Mouse (Mus musculus) G1E (cell line): Measurements from ENCODE around the gene Pelo. TPM values are rescaled to one million over a fixed set of nuclear protein-coding genes. Genes with fewer than 3 reads are reported as not detected.

Source experiments
- ATAC-seq: 2 replicates; pipeline ENCODE4 v1.8.0; 2016; ENCODE audit warnings: mild to moderate bottlenecking; ENCODE audit not compliant: insufficient number of reproducible peaks, poor library complexity, low FRiP score, severe bottlenecking; ENCODE audit errors: extremely low read depth
- DNase-seq: peaks from one replicate; pipeline ENCODE4 v3.0.0; 2012; ENCODE audit warnings: low spot score
- H3K27me3 ChIP-seq: 2 replicates; pipeline ENCODE4 v1.6.1; 2012; ENCODE audit warnings: mild to moderate bottlenecking, low read length, inconsistent platforms; ENCODE audit not compliant: insufficient read depth
- H3K36me3 ChIP-seq: replicated peaks from 2 replicates; pipeline ENCODE3; 2012; ENCODE audit warnings: mild to moderate bottlenecking, inconsistent platforms
- H3K4me1 ChIP-seq: 2 replicates; pipeline ENCODE4 v1.6.1; 2012; ENCODE audit warnings: low read depth, low read length, inconsistent platforms, mixed read lengths; ENCODE audit not compliant: insufficient read depth
- H3K4me3 ChIP-seq: 2 replicates; pipeline ENCODE4 v1.5.1; 2012; ENCODE audit warnings: low read depth, mild to moderate bottlenecking, inconsistent platforms, low read length, moderate library complexity, mixed read lengths
- H3K9me3 ChIP-seq: replicated peaks from 2 replicates; pipeline ENCODE4 v1.6.1; 2012; ENCODE audit warnings: inconsistent platforms
- CTCF ChIP-seq: IDR thresholded peaks from 2 replicates; pipeline ENCODE4 v1.5.1; 2012; ENCODE audit warnings: low read depth, low read length, inconsistent platforms, mixed read lengths
- GATA1 ChIP-seq: IDR thresholded peaks from 2 replicates; pipeline ENCODE4 v1.6.1; 2012; ENCODE audit warnings: borderline replicate concordance, low read length, inconsistent platforms, mixed read lengths
- GATA2 ChIP-seq: IDR thresholded peaks from 2 replicates; pipeline ENCODE4 v1.6.1; 2012; ENCODE audit warnings: low read depth, low read length, inconsistent platforms, borderline replicate concordance
- POLR2AphosphoS5 ChIP-seq: IDR thresholded peaks from 2 replicates; pipeline ENCODE4 v1.6.1; 2012; ENCODE audit warnings: low read depth, low read length, inconsistent platforms; ENCODE audit not compliant: insufficient replicate concordance
- TAL1 ChIP-seq: conservative IDR thresholded peaks from 2 replicates; pipeline ENCODE4 v1.6.1; 2012; ENCODE audit warnings: low read depth, low read length, inconsistent platforms, mixed read lengths
- polyA plus RNA-seq: library from polyadenylated mRNA; stranded (reverse); fragments of >175 nt; gene quantifications from 2 replicates; pipeline ENCODE4 v1.2.3, GENCODE M21; 2012
- total RNA-seq, 2 experiments: library from RNA; stranded (forward) in 1 of 2; stranded (reverse) in 1 of 2; fragments of 200-1000 nt in 1 of 2; fragments of >200 nt in 1 of 2; fragmentation: Nextera tagmentation in 1 of 2; gene quantifications; 2 replicates each; pipeline ENCODE4 v1.2.3; 2014 to 2017

Gene Pelo
- total and polyA plus RNA-seq, 3 experiments: 7.9 to 27.9 (median 13.3) TPM

DNA sequence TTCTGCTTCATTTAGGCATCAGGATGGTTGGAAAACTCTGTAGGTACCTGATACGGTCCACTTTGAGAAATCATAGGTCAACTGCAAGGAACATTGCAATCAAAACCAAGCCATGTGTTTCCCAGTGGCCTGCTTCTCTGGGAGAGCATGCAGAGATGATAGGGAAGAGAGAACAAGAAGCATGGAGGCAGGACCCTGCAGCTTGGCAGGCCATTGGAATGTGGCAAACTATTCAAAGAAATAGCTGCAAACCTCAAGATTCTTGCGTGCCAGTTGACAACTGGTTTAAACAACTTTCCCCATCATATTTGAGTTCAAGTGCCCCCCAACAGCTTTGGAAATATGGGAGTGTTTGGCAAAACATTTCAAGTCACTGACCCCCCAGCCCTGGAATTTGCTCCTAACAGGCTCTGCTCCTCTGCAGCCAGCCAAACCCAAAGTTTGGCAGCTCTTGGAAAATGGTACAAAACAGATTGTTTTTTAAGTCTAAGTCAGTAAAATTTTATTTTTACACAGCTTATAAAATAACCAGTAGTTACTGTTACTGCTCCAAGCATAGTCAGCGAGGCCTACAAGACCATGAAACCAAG lies 9.9 kb downstream of the Pelo start:
- no peaks in the 10 kb centered on the region for H3K36me3 ChIP-seq
- no peak for DNase-seq
- no peak for ATAC-seq
- H3K4me3 ChIP-seq: no peak overlapping the region
- peaks cover 10% of the 10 kb centered on the region for H3K27me3 ChIP-seq
- H3K9me3 ChIP-seq: no peaks in the 10 kb centered on the region
- TF ChIP-seq TAL1 (no peak), GATA1 (no peak), POLR2AphosphoS5 (no peak), GATA2 (no peak), CTCF (no peak)
- no peaks in the 10 kb centered on the region for H3K4me1 ChIP-seq

DNA sequence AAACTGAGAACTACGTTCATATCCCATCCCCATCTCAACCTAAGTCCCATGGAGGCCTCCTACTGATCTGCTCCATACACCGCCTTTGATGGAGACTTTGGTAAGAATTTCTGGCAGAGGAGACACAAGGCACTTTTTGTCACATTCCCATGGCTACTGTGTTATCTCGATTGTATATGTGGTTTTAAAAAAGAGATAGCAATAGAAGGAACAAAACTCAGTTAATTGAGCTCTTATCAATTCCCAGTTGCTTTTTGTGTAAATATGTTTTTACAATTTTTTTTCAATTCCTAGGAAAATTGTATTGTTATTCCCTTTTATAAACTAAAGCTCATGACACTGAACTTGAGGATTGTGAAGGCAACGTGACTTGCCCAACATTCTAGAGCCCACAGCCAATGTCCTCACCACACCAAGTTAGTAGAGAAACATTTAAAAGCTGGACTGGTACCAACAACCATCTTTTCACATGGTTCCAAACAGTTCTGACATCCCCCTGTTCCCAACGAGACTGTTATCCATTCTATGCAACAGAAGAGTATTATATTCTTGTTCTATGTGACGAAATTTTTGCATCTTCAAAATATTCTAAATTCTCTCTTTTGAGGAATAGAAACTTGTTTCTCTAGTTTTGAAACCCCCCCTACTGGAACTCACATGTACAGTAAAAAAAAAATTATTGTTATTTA lies 10.8 kb downstream of the Pelo start:
- no peak for ATAC-seq

DNA sequence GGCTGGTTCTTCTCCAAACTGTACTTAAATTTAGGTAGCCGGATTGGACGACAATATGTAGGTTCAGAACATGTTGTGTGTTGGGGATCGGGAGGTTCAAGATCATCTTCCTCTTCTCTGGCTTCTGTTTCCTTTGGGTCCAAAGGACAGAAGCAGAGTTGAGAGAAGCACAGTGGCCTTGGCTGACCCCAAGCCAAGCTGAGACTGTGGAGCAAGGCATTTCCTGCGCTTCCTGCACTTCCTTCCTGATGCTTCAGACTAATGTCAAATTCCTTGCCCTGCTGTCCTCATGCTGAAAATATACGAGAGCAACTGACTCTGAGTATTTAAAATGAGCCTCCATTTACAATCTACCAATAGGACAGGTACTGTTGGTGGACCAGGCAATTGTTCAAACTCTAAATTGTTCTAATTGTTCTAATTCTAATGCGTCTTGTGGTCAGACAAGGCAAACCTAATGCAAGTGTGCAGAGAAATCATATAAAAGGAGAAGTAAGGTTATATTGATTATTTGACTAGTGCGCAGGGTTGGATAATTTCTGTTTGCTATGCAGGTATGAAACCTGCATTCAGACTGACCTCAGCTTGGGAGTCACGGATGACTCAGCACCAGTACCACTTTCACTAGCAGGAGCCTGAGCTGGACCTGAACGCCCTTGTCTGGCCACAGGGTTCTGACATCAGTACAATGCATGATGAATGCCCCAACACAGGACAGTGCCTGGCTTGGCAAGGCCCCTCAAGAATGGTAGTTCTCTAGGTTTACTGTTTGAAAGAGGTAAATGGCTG lies 12.4 kb downstream of the Pelo start:
- ATAC-seq (no peak), DNase-seq (no peak)
- TF ChIP-seq GATA1 (no peak), CTCF (no peak), POLR2AphosphoS5 (no peak), GATA2 (no peak), TAL1 (no peak)
- H3K27me3 ChIP-seq: peaks cover 16% of the 10 kb centered on the region
- no peak overlapping the region for H3K4me3 ChIP-seq
- H3K4me1 ChIP-seq: no peaks in the 10 kb centered on the region
- H3K36me3 ChIP-seq: no peaks in the 10 kb centered on the region
- H3K9me3 ChIP-seq: no peaks in the 10 kb centered on the region

More for the DNA sequence above, 10.8 kb downstream of the Pelo start:
- no peaks in the 10 kb centered on the region for H3K36me3 ChIP-seq
- H3K9me3 ChIP-seq: no peaks in the 10 kb centered on the region
- no peak for DNase-seq
- peaks cover 14% of the 10 kb centered on the region for H3K27me3 ChIP-seq
- TF ChIP-seq TAL1: no peak
- no peak for TF ChIP-seq GATA1
- no peak for TF ChIP-seq GATA2
- no peak for TF ChIP-seq CTCF
- no peak for TF ChIP-seq POLR2AphosphoS5
- no peaks in the 10 kb centered on the region for H3K4me1 ChIP-seq
- H3K4me3 ChIP-seq: no peak overlapping the region

DNA sequence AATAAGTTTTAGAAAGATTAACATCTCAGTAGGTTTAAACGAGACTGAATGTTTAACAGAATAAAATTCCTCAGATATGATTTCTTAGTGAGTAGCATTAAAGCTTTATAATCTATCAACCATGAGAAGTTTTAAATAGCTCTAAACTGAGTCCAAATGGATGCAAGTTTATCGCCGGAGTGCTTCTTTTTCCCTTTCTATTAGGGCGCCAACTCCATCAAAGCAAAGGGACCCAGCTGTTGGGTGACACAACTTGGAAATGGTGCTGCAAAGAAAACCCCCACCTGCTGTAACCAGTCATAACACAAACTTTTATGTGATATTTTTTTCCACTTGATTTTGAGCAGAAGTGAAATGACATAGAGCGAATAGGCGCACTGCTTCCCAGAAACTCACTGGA lies 17.6 kb downstream of the Pelo start:
- H3K4me1 ChIP-seq: no peaks in the 10 kb centered on the region
- no peak overlapping the region for H3K4me3 ChIP-seq
- DNase-seq (no peak), ATAC-seq (no peak)
- H3K9me3 ChIP-seq: no peaks in the 10 kb centered on the region
- H3K36me3 ChIP-seq: no peaks in the 10 kb centered on the region
- TF ChIP-seq CTCF: no peak
- no peak for TF ChIP-seq GATA2
- no peak for TF ChIP-seq GATA1
- no peak for TF ChIP-seq POLR2AphosphoS5
- TF ChIP-seq TAL1: no peak
- H3K27me3 ChIP-seq: peaks cover 7% of the 10 kb centered on the region

DNA sequence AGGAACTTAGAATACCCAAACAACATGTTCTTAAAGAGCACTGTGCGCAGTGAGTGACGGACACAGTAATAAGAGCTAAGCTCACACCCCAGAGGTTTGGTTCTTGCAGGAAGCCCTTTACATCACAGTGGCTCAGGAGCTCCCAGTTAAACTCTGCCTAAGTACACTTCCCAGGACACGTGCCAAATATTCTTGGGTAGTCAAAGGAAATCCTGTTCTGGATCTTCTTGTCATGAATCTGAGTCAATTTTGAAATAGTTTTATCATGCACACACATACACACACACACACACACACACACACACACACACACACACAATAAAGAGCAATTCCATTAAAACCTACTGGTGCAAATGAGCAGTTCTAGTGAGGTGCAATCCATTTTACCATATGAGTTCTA lies 18.6 kb downstream of the Pelo start:
- Histone ChIP-seq H3K27me3 (peaks cover 6% of the 10 kb centered on the region), H3K4me3 (no peak overlapping the region), H3K9me3 (no peaks in the 10 kb centered on the region), H3K36me3 (no peaks in the 10 kb centered on the region), H3K4me1 (no peaks in the 10 kb centered on the region)
- ATAC-seq (no peak), DNase-seq (no peak)
- no peak for TF ChIP-seq GATA2
- no peak for TF ChIP-seq CTCF
- TF ChIP-seq POLR2AphosphoS5: no peak
- TF ChIP-seq TAL1: no peak
- no peak for TF ChIP-seq GATA1

DNA sequence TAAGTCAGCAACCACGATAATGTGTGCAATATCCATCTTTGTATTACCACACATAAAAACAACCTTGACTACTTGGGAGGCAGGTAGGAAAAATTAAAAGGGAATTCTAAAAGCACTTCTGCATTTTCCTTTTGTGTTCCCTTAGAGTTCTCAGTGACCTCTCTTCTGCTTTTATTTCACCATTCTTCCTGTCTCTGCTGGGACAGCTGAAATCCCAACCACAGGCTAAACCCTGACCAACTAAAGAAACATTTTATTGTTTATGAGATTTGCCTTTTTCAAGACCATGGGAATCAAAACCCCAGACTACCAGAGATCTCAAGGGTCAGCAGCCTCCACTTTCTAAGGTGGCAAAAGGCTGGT lies 22.0 kb downstream of the Pelo start:
- no peak for DNase-seq
- Histone ChIP-seq H3K4me3 (no peak overlapping the region), H3K36me3 (no peaks in the 10 kb centered on the region), H3K9me3 (no peaks in the 10 kb centered on the region), H3K4me1 (no peaks in the 10 kb centered on the region), H3K27me3 (peaks cover 2% of the 10 kb centered on the region; the same call in 1 of the 2 replicates)
- ATAC-seq: no peak
- TF ChIP-seq POLR2AphosphoS5 (no peak), GATA1 (no peak), CTCF (no peak), TAL1 (no peak), GATA2 (no peak)
